Mouse (Mus musculus): ENCODE data around the gene Gtf2a1l. TPM values are rescaled to one million over a fixed set of nuclear protein-coding genes. Genes with fewer than 3 reads are reported as not detected.

Gtf2a1l gene
- total and polyA plus RNA-seq, 3 experiments = 0.14 TPM; not detected in 2

GRCm38 (mm10) chr17:88625931-88626330 lies 42.5 kb upstream of the Gtf2a1l start:
- peaks cover 21% of the 10 kb centered on the region for H3K4me1 ChIP-seq (ENCODE audit: control insufficient read depth, insufficient read depth, low read length)
- peak overlapping the region; percentile 78 for H3K27ac ChIP-seq
- H3K36me3 ChIP-seq (ENCODE audit: control insufficient read depth, insufficient read depth, low read length) = peaks cover 6% of the 10 kb centered on the region; the same call in 1 of the 2 replicates
- intact Hi-C loops (cut with DNase I) = loop anchor here (2.0 kb wide), 1 partner anchor 15 kb away; no protein-coding TSS in a partner anchor
- TF ChIP-seq POLR2A (IDR thresholded peaks at IDR 0.05; ENCODE audit: insufficient read depth, low read depth, low read length) (no peak), EP300 (IDR thresholded peaks at IDR 0.05; ENCODE audit: insufficient read depth, low read depth, low read length) (no peak), CTCF (IDR thresholded peaks at IDR 0.05) (no peak)
- no peak for DNase-seq
- H3K79me2 ChIP-seq (replicated peaks; ENCODE audit: control insufficient read depth, insufficient read depth, low read length) = no peaks in the 10 kb centered on the region
- 32% methylated on average over 7 of the region's 7 CpGs for WGBS
- no peaks in the 10 kb centered on the region for H3K27me3 ChIP-seq (ENCODE audit: control insufficient read depth, insufficient read depth, low read length)
- H3K4me3 ChIP-seq = no peak overlapping the region
- H3K9ac ChIP-seq (ENCODE audit: low read depth, low read length) = no peak overlapping the region

DNA sequence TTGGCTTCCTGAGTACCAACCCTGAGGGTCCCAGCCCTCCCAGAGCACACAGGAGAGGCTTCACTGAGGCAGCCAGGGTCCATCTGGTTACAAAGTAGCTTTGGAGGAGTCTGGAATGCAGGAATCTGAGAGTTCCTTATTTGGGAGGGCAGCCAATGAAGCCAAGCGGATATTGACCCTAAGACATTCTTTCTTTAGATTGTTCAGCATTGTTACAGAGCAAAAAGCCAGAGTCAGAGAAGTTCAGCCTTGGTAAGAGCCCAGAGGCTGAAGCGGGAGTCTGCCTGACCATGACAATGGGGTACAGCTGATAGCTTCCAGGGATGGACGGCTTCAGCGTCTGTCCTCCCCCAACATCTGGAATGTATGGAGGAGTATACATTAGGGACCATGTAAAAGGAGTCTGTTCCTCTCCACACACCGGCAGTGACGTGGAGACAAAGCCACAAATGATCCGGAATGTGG lies 42.1 kb upstream of the Gtf2a1l start:
- Histone ChIP-seq H3K4me3 (no peak overlapping the region; the same call in 1 of the 2 replicates), H3K27ac (peak overlapping the region; percentile 78), H3K36me3 (ENCODE audit: control insufficient read depth, insufficient read depth, low read length) (peaks cover 6% of the 10 kb centered on the region; the same call in 1 of the 2 replicates), H3K9ac (ENCODE audit: low read depth, low read length) (no peak overlapping the region), H3K79me2 (replicated peaks; ENCODE audit: control insufficient read depth, insufficient read depth, low read length) (no peaks in the 10 kb centered on the region), H3K27me3 (ENCODE audit: control insufficient read depth, insufficient read depth, low read length) (no peaks in the 10 kb centered on the region), H3K4me1 (ENCODE audit: control insufficient read depth, insufficient read depth, low read length) (peaks cover 21% of the 10 kb centered on the region)
- WGBS = 41% methylated on average over 7 of the region's 7 CpGs
- intact Hi-C loops (cut with DNase I) = no loop called here
- TF ChIP-seq POLR2A (IDR thresholded peaks at IDR 0.05; ENCODE audit: insufficient read depth, low read depth, low read length) = no peak
- TF ChIP-seq EP300 (IDR thresholded peaks at IDR 0.05; ENCODE audit: insufficient read depth, low read depth, low read length) = no peak
- no peak for TF ChIP-seq CTCF (IDR thresholded peaks at IDR 0.05)
- no peak for DNase-seq

DNA sequence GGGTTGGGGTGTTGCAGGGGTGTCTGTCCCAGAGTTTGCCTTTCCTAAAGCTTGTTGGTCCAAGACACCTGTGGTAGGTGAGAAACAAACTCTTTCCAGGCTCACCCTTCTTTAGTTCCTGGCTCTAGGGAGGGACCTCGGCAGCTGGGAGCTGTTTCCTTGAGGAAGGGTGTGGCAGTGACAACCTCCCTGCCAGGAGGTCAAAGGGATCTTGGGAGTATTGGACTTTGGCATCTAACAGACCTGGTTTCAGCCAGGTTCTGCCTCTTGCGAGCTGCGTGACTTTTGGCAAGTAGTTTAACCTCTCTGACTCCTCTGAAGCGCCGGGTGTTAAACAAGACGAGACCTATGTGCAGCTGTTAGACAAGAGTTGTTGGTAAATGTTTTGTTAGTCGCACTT lies 41.3 kb upstream of the Gtf2a1l start:
- no peaks in the 10 kb centered on the region for H3K79me2 ChIP-seq (replicated peaks; ENCODE audit: control insufficient read depth, insufficient read depth, low read length)
- peaks cover 21% of the 10 kb centered on the region for H3K4me1 ChIP-seq (ENCODE audit: control insufficient read depth, insufficient read depth, low read length)
- WGBS = 39% methylated on average over 7 of the region's 7 CpGs
- H3K27me3 ChIP-seq (ENCODE audit: control insufficient read depth, insufficient read depth, low read length) = no peaks in the 10 kb centered on the region
- peak overlapping the region; percentile 78 for H3K27ac ChIP-seq
- no peak overlapping the region for H3K4me3 ChIP-seq
- peak; percentile 43 to 49 for DNase-seq
- H3K9ac ChIP-seq (ENCODE audit: low read depth, low read length) = no peak overlapping the region
- TF ChIP-seq CTCF (IDR thresholded peaks at IDR 0.05) (no peak), EP300 (IDR thresholded peaks at IDR 0.05; ENCODE audit: insufficient read depth, low read depth, low read length) (peak; percentile 81; the same call in 1 of the 2 replicates), POLR2A (IDR thresholded peaks at IDR 0.05; ENCODE audit: insufficient read depth, low read depth, low read length) (no peak)
- H3K36me3 ChIP-seq (ENCODE audit: control insufficient read depth, insufficient read depth, low read length) = peaks cover 6% of the 10 kb centered on the region; the same call in 1 of the 2 replicates
- intact Hi-C loops (cut with DNase I) = no loop called here

DNA sequence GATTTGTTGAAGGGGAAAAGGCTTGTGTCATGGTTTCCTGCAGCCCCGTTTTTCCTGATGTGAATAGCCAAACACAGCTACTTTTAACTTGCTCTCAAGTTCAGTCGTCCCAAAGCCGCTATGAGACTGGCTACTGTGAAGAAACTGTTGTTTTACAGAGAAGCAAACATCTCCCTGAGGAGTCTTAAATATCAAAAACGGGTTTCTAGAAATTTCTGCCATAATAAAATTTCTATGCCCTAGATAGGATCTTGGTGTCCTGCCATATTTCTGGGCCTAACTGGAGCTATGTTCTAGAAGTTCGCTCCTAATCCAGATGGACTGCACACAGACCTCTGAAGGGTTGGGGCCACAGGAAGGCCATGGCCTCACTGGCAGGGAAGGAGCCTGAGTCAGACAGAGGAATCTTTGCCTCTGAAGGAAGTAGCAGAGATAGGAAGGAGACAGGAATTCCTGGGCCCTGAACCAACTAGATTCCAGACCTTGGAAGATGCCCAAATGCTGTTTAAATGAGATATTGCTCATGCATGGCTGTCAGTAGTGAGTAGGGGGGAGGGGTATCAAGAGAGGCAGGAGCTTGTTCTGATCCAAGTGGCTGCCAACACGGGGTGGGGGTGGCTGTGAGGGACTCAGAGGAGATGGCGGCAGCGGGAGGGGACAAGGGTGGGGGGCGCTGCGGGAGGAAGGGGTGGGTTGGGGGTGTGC lies 39.6 kb upstream of the Gtf2a1l start:
- peak; percentile 61 to 86 for DNase-seq
- Histone ChIP-seq H3K9ac (ENCODE audit: low read depth, low read length) (no peak overlapping the region), H3K27ac (peak overlapping the region; percentile 42), H3K79me2 (replicated peaks; ENCODE audit: control insufficient read depth, insufficient read depth, low read length) (no peaks in the 10 kb centered on the region), H3K27me3 (ENCODE audit: control insufficient read depth, insufficient read depth, low read length) (no peaks in the 10 kb centered on the region), H3K36me3 (ENCODE audit: control insufficient read depth, insufficient read depth, low read length) (peaks cover 6% of the 10 kb centered on the region; the same call in 1 of the 2 replicates), H3K4me1 (ENCODE audit: control insufficient read depth, insufficient read depth, low read length) (peaks cover 23% of the 10 kb centered on the region), H3K4me3 (no peak overlapping the region)
- intact Hi-C loops (cut with DNase I) = loop anchor here (1.0 kb wide), 1 partner anchor 32 kb away; the partner anchor contains the start of gene Ston1
- WGBS = 16% methylated on average over 9 of the region's 10 CpGs
- TF ChIP-seq POLR2A (IDR thresholded peaks at IDR 0.05; ENCODE audit: insufficient read depth, low read depth, low read length) = 0 out of 2 replicates have a peak, but pooled peaks have one; percentile 18
- no peak for TF ChIP-seq CTCF (IDR thresholded peaks at IDR 0.05)
- TF ChIP-seq EP300 (IDR thresholded peaks at IDR 0.05; ENCODE audit: insufficient read depth, low read depth, low read length) = peak; percentile 78; the same call in 1 of the 2 replicates

DNA sequence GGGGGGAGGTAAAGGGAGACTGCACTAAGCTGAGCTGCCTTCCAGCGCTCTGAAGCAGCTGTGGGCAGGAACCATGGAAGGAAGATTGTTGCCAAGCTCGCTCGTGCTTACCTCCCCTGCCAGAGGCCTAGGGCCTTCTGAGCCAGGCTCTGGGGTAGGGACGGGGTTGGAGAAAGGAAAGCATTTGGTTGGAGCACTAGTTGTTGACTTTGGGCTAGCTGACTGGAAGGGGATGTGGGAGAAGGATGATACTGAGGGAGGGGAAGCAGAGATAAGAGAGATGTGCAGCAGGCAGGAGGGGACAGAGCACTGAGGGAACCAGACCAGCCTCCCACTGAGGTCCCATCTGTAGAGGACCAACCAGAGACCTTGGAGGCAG lies 39.1 kb upstream of the Gtf2a1l start:
- peak overlapping the region; percentile 43; the same call in 1 of the 2 replicates for H3K9ac ChIP-seq (ENCODE audit: low read depth, low read length)
- H3K27ac ChIP-seq = peak overlapping the region; percentile 42
- peak; percentile 70 to 76 for DNase-seq
- H3K79me2 ChIP-seq (replicated peaks; ENCODE audit: control insufficient read depth, insufficient read depth, low read length) = no peaks in the 10 kb centered on the region
- no peak overlapping the region for H3K4me3 ChIP-seq
- peaks cover 23% of the 10 kb centered on the region for H3K4me1 ChIP-seq (ENCODE audit: control insufficient read depth, insufficient read depth, low read length)
- TF ChIP-seq CTCF (IDR thresholded peaks at IDR 0.05) = no peak
- 0 out of 2 replicates have a peak, but pooled peaks have one; percentile 28 for TF ChIP-seq EP300 (IDR thresholded peaks at IDR 0.05; ENCODE audit: insufficient read depth, low read depth, low read length)
- TF ChIP-seq POLR2A (IDR thresholded peaks at IDR 0.05; ENCODE audit: insufficient read depth, low read depth, low read length) = no peak
- 9% methylated on average over 4 of the region's 4 CpGs for WGBS
- peaks cover 6% of the 10 kb centered on the region; the same call in 1 of the 2 replicates for H3K36me3 ChIP-seq (ENCODE audit: control insufficient read depth, insufficient read depth, low read length)
- H3K27me3 ChIP-seq (ENCODE audit: control insufficient read depth, insufficient read depth, low read length) = no peaks in the 10 kb centered on the region
- intact Hi-C loops (cut with DNase I) = loop anchor here (1.0 kb wide), 1 partner anchor 32 kb away; the partner anchor contains the start of gene Ston1

Measured in heart, adult 2 months (tissue).